Mouse (Mus musculus) stomach, postnatal 0 days (tissue): ENCODE results near the gene Abat.

ENCODE experiments used
- CTCF ChIP-seq: IDR thresholded peaks from 2 replicates; pipeline ENCODE4 v1.5.1; 2016; ENCODE audit warnings: antibody characterized with exemption, low read depth, mild to moderate bottlenecking, moderate library complexity
- EP300 ChIP-seq: optimal IDR thresholded peaks from 2 replicates; pipeline ENCODE3; 2016; ENCODE audit warnings: antibody characterized with exemption

DNA sequence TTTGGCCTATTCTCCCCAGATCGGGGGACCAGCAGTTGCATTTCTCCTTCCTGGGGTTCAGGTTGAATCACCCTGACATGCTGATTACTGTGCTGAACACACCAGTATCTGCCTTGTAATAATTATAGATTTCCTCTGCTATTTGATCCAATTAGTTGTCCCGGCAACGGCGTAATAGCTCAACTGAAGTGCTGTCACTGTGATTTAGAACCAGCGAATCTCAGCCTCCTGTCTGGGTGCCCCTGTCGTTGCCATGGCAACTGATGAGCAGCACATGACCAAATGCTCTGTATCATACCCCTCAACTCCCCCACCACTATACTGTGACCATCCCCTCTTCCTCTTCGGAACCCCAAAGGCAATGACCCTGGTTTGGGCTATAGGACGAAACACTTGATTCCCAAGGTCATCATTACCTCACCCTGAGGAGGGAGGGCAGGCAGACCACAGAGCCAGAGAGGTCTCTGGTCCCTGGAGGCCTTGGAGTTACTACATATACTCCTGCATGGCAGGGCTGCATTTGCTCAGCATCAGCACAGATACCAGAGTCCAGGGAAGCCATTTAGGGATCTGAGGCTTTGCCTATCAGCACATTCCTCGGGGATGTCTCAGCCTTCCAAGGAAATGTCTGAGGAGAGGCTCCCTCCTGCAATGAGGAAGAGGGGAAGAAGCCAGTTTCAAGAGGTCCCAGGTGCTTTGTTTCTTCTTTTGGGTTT lies 26.1 kb downstream of the Abat start:
- no peak for TF ChIP-seq CTCF
- TF ChIP-seq EP300 = no peak
